Mouse (Mus musculus): ENCODE results near the gene Sdcbp2. TPM values are rescaled to one million over a fixed set of nuclear protein-coding genes. Genes with fewer than 3 reads are reported as not detected.
A peak's percentile ranks its signal among the peaks of the same experiment; 100 is the strongest.
"Not testable (repeated sequence)": the region's sequence is repeated elsewhere in the genome, so short reads cannot be mapped to it uniquely, and the experiment has no call there.

Gene Sdcbp2
- polyA plus RNA-seq, 1 experiment from 2014 or later = 14.1 TPM

- no peak overlapping the region for H3K4me2 ChIP-seq (replicated peaks; ENCODE audit: low read depth, low read length)
- ATAC-seq (ENCODE audit: insufficient number of reproducible peaks, insufficient read depth, low FRiP score, low read depth) = no peak; the same call in 1 of the 2 replicates
Measured at GRCm38 (mm10) chr2:151605437-151605987, 33.1 kb downstream of the Sdcbp2 start.

GRCm38 (mm10) chr2:151608435-151608834, 36.0 kb downstream of the Sdcbp2 start:
- Histone ChIP-seq H3K36me3 (ENCODE audit: control insufficient read depth, insufficient read depth, low read length) (no peaks in the 10 kb centered on the region), H3K4me1 (ENCODE audit: control insufficient read depth, insufficient read depth, low read length) (no peaks in the 10 kb centered on the region; the same call in 1 of the 2 replicates), H3K9ac (replicated peaks; ENCODE audit: low read depth, low read length) (no peak overlapping the region), H3K27me3 (ENCODE audit: control insufficient read depth, insufficient read depth, low read length) (no peaks in the 10 kb centered on the region), H3K27ac (ENCODE audit: low read length) (no peak overlapping the region), H3K4me3 (ENCODE audit: low read depth, low read length) (no peak overlapping the region), H3K9me3 (ENCODE audit: control insufficient read depth, low read depth, low read length) (no peaks in the 10 kb centered on the region), H3K4me2 (replicated peaks; ENCODE audit: low read depth, low read length) (no peak overlapping the region)
- 53% methylated on average over 1 of the region's 1 CpGs for WGBS
- ATAC-seq (ENCODE audit: insufficient number of reproducible peaks, insufficient read depth, low FRiP score, low read depth) = no peak

More at GRCm38 (mm10) chr2:151605437-151605987, 33.1 kb downstream of the Sdcbp2 start:
- WGBS = 46% methylated on average over 11 of the region's 11 CpGs
- Histone ChIP-seq H3K4me3 (ENCODE audit: low read depth, low read length) (no peak overlapping the region), H3K4me1 (ENCODE audit: control insufficient read depth, insufficient read depth, low read length) (no peaks in the 10 kb centered on the region; the same call in 1 of the 2 replicates), H3K27me3 (ENCODE audit: control insufficient read depth, insufficient read depth, low read length) (no peaks in the 10 kb centered on the region), H3K9ac (replicated peaks; ENCODE audit: low read depth, low read length) (no peak overlapping the region), H3K27ac (ENCODE audit: low read length) (no peak overlapping the region), H3K36me3 (ENCODE audit: control insufficient read depth, insufficient read depth, low read length) (no peaks in the 10 kb centered on the region), H3K9me3 (ENCODE audit: control insufficient read depth, low read depth, low read length) (no peaks in the 10 kb centered on the region)

DNA sequence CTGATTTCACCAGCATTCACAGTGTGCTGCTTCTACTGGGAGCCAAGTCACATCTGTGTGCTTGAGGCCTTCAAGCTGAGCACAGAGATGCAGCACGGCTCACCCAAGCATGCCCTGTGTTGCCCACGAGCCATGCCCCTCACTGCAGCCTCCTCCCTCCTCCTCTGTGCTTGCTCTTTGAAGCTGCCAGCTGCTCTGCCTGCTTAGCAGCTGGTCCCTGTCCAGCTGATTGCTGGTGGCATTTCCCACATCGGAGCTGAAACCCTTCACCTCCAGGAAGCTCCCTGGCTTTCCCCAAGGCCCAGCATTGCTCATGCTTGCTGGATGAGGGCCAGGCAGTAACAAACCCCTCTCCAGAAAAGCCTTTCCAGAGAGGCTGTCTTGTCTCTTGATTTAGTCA, 37.6 kb downstream of the Sdcbp2 start:
- no peaks in the 10 kb centered on the region for H3K9me3 ChIP-seq (ENCODE audit: control insufficient read depth, low read depth, low read length)
- H3K27ac ChIP-seq (ENCODE audit: low read length) = no peak overlapping the region
- no peaks in the 10 kb centered on the region for H3K27me3 ChIP-seq (ENCODE audit: control insufficient read depth, insufficient read depth, low read length)
- no peaks in the 10 kb centered on the region for H3K36me3 ChIP-seq (ENCODE audit: control insufficient read depth, insufficient read depth, low read length)
- no peak overlapping the region for H3K4me3 ChIP-seq (ENCODE audit: low read depth, low read length)
- H3K9ac ChIP-seq (replicated peaks; ENCODE audit: low read depth, low read length) = no peak overlapping the region
- ATAC-seq (ENCODE audit: insufficient number of reproducible peaks, insufficient read depth, low FRiP score, low read depth) = peak; percentile 25; the same call in 1 of the 2 replicates
- WGBS = 26% methylated on average over 3 of the region's 3 CpGs
- H3K4me1 ChIP-seq (ENCODE audit: control insufficient read depth, insufficient read depth, low read length) = no peaks in the 10 kb centered on the region; the same call in 1 of the 2 replicates
- H3K4me2 ChIP-seq (replicated peaks; ENCODE audit: low read depth, low read length) = no peak overlapping the region

DNA sequence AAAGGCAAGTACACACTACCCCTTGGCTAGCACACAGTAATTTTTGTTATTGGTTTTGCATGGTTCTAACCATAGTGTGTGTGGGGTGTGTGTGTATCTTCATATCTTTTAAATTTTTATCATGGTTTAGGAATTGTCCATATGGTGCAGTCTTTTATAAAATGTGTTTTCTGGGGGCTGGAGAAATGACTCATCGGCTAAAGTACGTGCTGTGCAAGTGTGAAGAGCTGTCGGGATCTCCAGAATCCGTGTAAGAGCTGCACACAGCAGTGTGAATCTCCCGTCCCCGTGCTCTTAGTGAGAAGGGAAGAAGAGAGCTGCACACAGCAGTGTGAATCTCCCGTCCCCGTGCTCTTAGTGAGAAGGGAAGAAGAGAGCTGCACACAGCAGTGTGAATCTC, 43.4 kb downstream of the Sdcbp2 start:
- not testable (repeated sequence) for H3K4me2 ChIP-seq (replicated peaks; ENCODE audit: low read depth, low read length); ATAC-seq (ENCODE audit: insufficient number of reproducible peaks, insufficient read depth, low FRiP score, low read depth); H3K4me1 ChIP-seq (ENCODE audit: control insufficient read depth, insufficient read depth, low read length); H3K4me3 ChIP-seq (ENCODE audit: low read depth, low read length); H3K27ac ChIP-seq (ENCODE audit: low read length); H3K36me3 ChIP-seq (ENCODE audit: control insufficient read depth, insufficient read depth, low read length); H3K9me3 ChIP-seq (ENCODE audit: control insufficient read depth, low read depth, low read length); H3K27me3 ChIP-seq (ENCODE audit: control insufficient read depth, insufficient read depth, low read length); H3K9ac ChIP-seq (replicated peaks; ENCODE audit: low read depth, low read length)
- 55% methylated on average over 6 of the region's 8 CpGs for WGBS

DNA sequence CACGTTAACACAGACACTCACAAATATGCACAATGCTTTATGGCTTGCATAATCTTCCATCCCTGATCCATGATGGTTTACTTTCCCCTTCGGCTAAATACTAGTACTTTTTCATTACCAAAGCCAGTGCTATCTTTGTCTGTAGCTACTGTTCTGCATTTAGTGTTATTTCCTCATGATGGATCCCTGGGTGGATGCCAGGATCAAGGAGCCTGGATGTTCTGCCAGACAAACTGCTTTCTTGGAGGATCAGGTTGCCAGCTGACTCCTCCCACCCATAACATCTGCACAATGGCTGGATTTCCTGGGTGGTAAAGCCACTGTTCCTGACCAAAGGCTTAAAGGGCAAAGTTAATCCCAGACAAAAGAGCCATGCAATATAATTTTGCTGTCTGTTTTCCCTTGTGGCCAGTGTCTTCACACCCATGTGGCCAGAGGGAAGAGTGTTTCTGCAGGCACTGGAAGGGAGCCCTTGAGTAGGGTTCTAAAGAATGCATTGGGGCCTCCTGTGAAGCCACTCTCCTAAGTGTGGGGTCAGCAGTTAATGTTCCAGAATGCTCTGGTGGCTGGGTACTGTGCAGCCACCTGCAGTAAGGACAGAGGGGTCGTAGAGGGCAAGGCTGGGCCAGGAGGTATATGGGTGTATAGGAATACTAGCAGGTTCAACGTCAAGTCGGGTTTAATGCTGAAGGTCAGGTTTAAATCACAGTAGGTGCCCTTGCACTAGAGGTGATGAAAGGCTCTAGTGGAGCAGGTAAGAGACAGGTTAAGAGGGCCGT, 44.3 kb downstream of the Sdcbp2 start:
- Histone ChIP-seq H3K4me3 (ENCODE audit: low read depth, low read length) (no peak overlapping the region), H3K4me2 (replicated peaks; ENCODE audit: low read depth, low read length) (no peak overlapping the region), H3K36me3 (ENCODE audit: control insufficient read depth, insufficient read depth, low read length) (no peaks in the 10 kb centered on the region), H3K4me1 (ENCODE audit: control insufficient read depth, insufficient read depth, low read length) (no peaks in the 10 kb centered on the region), H3K9me3 (ENCODE audit: control insufficient read depth, low read depth, low read length) (no peaks in the 10 kb centered on the region), H3K27ac (ENCODE audit: low read length) (no peak overlapping the region), H3K9ac (replicated peaks; ENCODE audit: low read depth, low read length) (no peak overlapping the region), H3K27me3 (ENCODE audit: control insufficient read depth, insufficient read depth, low read length) (no peaks in the 10 kb centered on the region)
- ATAC-seq (ENCODE audit: insufficient number of reproducible peaks, insufficient read depth, low FRiP score, low read depth) = no peak
- 63% methylated on average over 6 of the region's 6 CpGs for WGBS

GRCm38 (mm10) chr2:151623776-151624175, 51.4 kb downstream of the Sdcbp2 start:
- Histone ChIP-seq H3K4me2 (replicated peaks; ENCODE audit: low read depth, low read length) (no peak overlapping the region), H3K4me1 (ENCODE audit: control insufficient read depth, insufficient read depth, low read length) (no peaks in the 10 kb centered on the region), H3K27ac (ENCODE audit: low read length) (no peak overlapping the region), H3K9ac (replicated peaks; ENCODE audit: low read depth, low read length) (no peak overlapping the region), H3K4me3 (ENCODE audit: low read depth, low read length) (no peak overlapping the region), H3K9me3 (ENCODE audit: control insufficient read depth, low read depth, low read length) (no peaks in the 10 kb centered on the region), H3K27me3 (ENCODE audit: control insufficient read depth, insufficient read depth, low read length) (no peaks in the 10 kb centered on the region), H3K36me3 (ENCODE audit: control insufficient read depth, insufficient read depth, low read length) (no peaks in the 10 kb centered on the region)
- WGBS = 59% methylated on average over 3 of the region's 3 CpGs
- ATAC-seq (ENCODE audit: insufficient number of reproducible peaks, insufficient read depth, low FRiP score, low read depth) = no peak

GRCm38 (mm10) chr2:151626296-151626695, 53.9 kb downstream of the Sdcbp2 start:
- H3K27me3 ChIP-seq (ENCODE audit: control insufficient read depth, insufficient read depth, low read length) = 0 out of 2 replicates have a peak, but pooled peaks cover under 1% of the 10 kb centered on the region
- H3K9me3 ChIP-seq (ENCODE audit: control insufficient read depth, low read depth, low read length) = no peaks in the 10 kb centered on the region
- H3K27ac ChIP-seq (ENCODE audit: low read length) = no peak overlapping the region
- WGBS = 91% methylated on average over 7 of the region's 7 CpGs
- ATAC-seq (ENCODE audit: insufficient number of reproducible peaks, insufficient read depth, low FRiP score, low read depth) = no peak
- no peaks in the 10 kb centered on the region for H3K4me1 ChIP-seq (ENCODE audit: control insufficient read depth, insufficient read depth, low read length)
- H3K4me2 ChIP-seq (replicated peaks; ENCODE audit: low read depth, low read length) = no peak overlapping the region
- H3K9ac ChIP-seq (replicated peaks; ENCODE audit: low read depth, low read length) = no peak overlapping the region
- no peak overlapping the region for H3K4me3 ChIP-seq (ENCODE audit: low read depth, low read length)
- no peaks in the 10 kb centered on the region for H3K36me3 ChIP-seq (ENCODE audit: control insufficient read depth, insufficient read depth, low read length)

DNA sequence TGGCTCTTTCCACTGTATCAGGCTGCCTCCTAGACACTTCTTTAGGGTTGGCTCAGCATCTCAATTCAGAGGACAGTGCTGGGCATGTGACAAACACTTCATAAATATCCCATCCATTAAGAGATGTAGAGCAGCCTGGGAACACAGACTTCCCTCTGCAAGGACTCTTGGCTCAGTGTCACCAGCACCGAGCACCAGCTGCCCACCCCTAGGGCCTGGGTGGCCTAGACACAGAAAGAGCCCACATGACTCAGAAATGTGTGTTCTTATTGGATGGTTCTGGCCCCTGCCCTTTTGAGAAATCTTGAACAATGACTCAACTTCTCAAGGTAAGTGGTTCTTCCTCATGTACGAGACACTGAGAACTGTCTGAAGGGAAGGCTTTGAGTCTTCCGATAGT, 55.6 kb downstream of the Sdcbp2 start:
- H3K4me2 ChIP-seq (replicated peaks; ENCODE audit: low read depth, low read length) = no peak overlapping the region
- H3K27me3 ChIP-seq (ENCODE audit: control insufficient read depth, insufficient read depth, low read length) = peaks cover 8% of the 10 kb centered on the region; the same call in 1 of the 2 replicates
- H3K9ac ChIP-seq (replicated peaks; ENCODE audit: low read depth, low read length) = no peak overlapping the region
- H3K27ac ChIP-seq (ENCODE audit: low read length) = no peak overlapping the region
- no peaks in the 10 kb centered on the region for H3K9me3 ChIP-seq (ENCODE audit: control insufficient read depth, low read depth, low read length)
- 79% methylated on average over 3 of the region's 3 CpGs for WGBS
- no peaks in the 10 kb centered on the region for H3K36me3 ChIP-seq (ENCODE audit: control insufficient read depth, insufficient read depth, low read length)
- 0 out of 2 replicates have a peak, but pooled peaks cover 4% of the 10 kb centered on the region for H3K4me1 ChIP-seq (ENCODE audit: control insufficient read depth, insufficient read depth, low read length)
- no peak overlapping the region for H3K4me3 ChIP-seq (ENCODE audit: low read depth, low read length)
- ATAC-seq (ENCODE audit: insufficient number of reproducible peaks, insufficient read depth, low FRiP score, low read depth) = no peak
